Mouse (Mus musculus): ENCODE measurements around the gene Samd14. TPM values are rescaled to one million over a fixed set of nuclear protein-coding genes. Genes with fewer than 3 reads are reported as not detected.
A peak's percentile ranks its signal among the peaks of the same experiment; 100 is the strongest.

Samd14 gene
- polyA plus RNA-seq, 1 experiment, result 14.4 TPM

DNA sequence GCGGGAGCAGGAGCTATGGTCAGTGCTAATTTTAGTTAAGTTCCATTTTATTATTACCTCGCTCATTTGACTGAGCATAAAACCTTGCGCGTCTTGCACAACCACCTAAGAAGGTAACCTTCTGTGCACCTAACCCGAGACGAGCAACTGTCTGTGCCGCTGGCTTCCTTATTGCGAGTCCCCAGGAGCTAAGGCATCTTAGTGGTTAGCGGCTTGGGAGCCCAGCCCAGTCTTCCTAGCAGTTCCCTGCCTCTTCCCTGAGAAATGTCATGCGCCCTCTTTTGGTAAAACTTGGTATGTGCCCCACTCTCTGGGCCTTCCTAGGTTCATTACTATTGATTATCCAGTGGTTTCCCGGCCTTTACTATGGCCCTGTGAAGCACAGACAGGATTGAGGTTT lies 32.4 kb downstream of the Samd14 start:
- Histone ChIP-seq H3K4me2 (ENCODE audit: low read depth) (peak overlapping the region; percentile 100), H3K79me2 (ENCODE audit: control insufficient read depth, insufficient read depth) (no peaks in the 10 kb centered on the region), H3ac (ENCODE audit: control insufficient read depth, insufficient read length) (no peak overlapping the region), H3K4me3 (peak overlapping the region; percentile 35), H3K36me3 (ENCODE audit: control insufficient read depth, insufficient read depth) (no peaks in the 10 kb centered on the region), H3K27me3 (ENCODE audit: control insufficient read depth, insufficient read depth, insufficient read length) (no peaks in the 10 kb centered on the region)
- no peak for TF ChIP-seq TCF3 (IDR thresholded peaks at IDR 0.05; ENCODE audit: insufficient read length, low read depth)
- no peak for TF ChIP-seq POLR2A (IDR thresholded peaks at IDR 0.05; ENCODE audit: insufficient read length, low read depth)
- TF ChIP-seq REST (IDR thresholded peaks at IDR 0.05; ENCODE audit: insufficient read depth, insufficient read length), result no peak
- no peak for TF ChIP-seq CEBPB (IDR thresholded peaks at IDR 0.05; ENCODE audit: insufficient read depth, poor library complexity, severe bottlenecking)
- no peak for TF ChIP-seq SRF (IDR thresholded peaks at IDR 0.05; ENCODE audit: control insufficient read depth, insufficient read length, low read depth)
- no peak for TF ChIP-seq E2F4 (IDR thresholded peaks at IDR 0.05; ENCODE audit: insufficient read depth)
- TF ChIP-seq MYOD1 (IDR thresholded peaks at IDR 0.05; ENCODE audit: control insufficient read depth in 1 of 3, insufficient read length in 2 of 3, low read depth in 2 of 3), result no peak
- TF ChIP-seq MYOG (IDR thresholded peaks at IDR 0.05; ENCODE audit: control insufficient read depth in 1 of 3, insufficient read depth in 1 of 3, insufficient read length in 2 of 3, low read depth in 2 of 3), result no peak
- no peak for TF ChIP-seq POLR2AphosphoS2 (IDR thresholded peaks at IDR 0.05; ENCODE audit: insufficient read length, low read depth)
- TF ChIP-seq TCF12 (IDR thresholded peaks at IDR 0.05; ENCODE audit: insufficient read depth, poor library complexity, severe bottlenecking), result no peak
- no peak for TF ChIP-seq MAX (IDR thresholded peaks at IDR 0.05; ENCODE audit: low read depth)
- TF ChIP-seq USF1 (IDR thresholded peaks at IDR 0.05; ENCODE audit: low read depth), result no peak

DNA sequence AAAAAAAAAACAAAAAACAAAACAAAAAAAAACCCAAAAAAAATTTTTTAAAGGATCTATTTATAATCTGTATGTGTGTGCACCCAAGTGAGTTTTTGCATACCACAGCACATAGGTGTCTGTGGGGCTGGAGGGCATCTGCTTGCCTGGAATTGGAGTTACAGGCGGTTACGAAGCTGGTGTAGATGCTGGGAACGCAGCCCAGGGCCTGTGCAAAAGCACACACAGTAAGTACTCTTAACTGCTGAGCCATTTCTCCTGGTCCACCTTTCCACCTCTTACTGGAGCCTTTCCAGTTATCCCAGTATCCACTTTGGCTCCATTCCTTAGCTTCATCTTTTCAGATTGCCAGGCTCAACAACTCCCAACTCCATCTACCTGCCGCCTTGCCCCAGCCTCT lies 33.4 kb downstream of the Samd14 start:
- no peak overlapping the region for H3K4me3 ChIP-seq
- TF ChIP-seq POLR2AphosphoS2 (IDR thresholded peaks at IDR 0.05; ENCODE audit: insufficient read length, low read depth) (no peak), POLR2A (IDR thresholded peaks at IDR 0.05; ENCODE audit: insufficient read length, low read depth) (no peak), SRF (IDR thresholded peaks at IDR 0.05; ENCODE audit: control insufficient read depth, insufficient read length, low read depth) (no peak), CEBPB (IDR thresholded peaks at IDR 0.05; ENCODE audit: insufficient read depth, poor library complexity, severe bottlenecking) (no peak), TCF12 (IDR thresholded peaks at IDR 0.05; ENCODE audit: insufficient read depth, poor library complexity, severe bottlenecking) (no peak), MYOG (IDR thresholded peaks at IDR 0.05; ENCODE audit: control insufficient read depth in 1 of 3, insufficient read depth in 1 of 3, insufficient read length in 2 of 3, low read depth in 2 of 3) (no peak), TCF3 (IDR thresholded peaks at IDR 0.05; ENCODE audit: insufficient read length, low read depth) (no peak), MYOD1 (IDR thresholded peaks at IDR 0.05; ENCODE audit: control insufficient read depth in 1 of 3, insufficient read length in 2 of 3, low read depth in 2 of 3) (no peak)
- H3K36me3 ChIP-seq (ENCODE audit: control insufficient read depth, insufficient read depth), result no peaks in the 10 kb centered on the region
- H3K27me3 ChIP-seq (ENCODE audit: control insufficient read depth, insufficient read depth, insufficient read length), result no peaks in the 10 kb centered on the region
- no peak overlapping the region for H3ac ChIP-seq (ENCODE audit: control insufficient read depth, insufficient read length)
- no peak overlapping the region for H3K4me2 ChIP-seq (ENCODE audit: low read depth)
- no peaks in the 10 kb centered on the region for H3K79me2 ChIP-seq (ENCODE audit: control insufficient read depth, insufficient read depth)

DNA sequence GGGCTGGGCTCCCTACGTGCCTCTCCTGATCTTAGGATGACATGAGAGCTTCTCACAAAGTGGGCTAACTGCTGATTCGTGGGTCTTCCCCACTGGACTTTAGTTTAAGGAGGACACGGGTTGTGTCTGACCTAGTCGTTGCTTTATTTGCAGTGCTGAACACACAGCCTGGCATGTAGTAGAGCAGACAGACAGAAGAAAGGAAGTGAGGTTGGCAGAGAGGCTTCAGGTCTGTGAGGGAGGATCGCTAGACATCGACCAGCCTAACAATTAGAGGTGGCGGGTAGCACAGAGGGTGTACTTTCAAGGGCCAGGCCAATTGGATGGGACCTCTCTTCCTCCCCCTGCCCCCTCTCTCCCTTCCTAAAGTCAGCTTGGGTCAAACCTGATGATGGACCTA lies 33.9 kb downstream of the Samd14 start:
- Histone ChIP-seq H3K79me2 (ENCODE audit: control insufficient read depth, insufficient read depth) (no peaks in the 10 kb centered on the region), H3K27me3 (ENCODE audit: control insufficient read depth, insufficient read depth, insufficient read length) (no peaks in the 10 kb centered on the region), H3ac (ENCODE audit: control insufficient read depth, insufficient read length) (no peak overlapping the region), H3K36me3 (ENCODE audit: control insufficient read depth, insufficient read depth) (no peaks in the 10 kb centered on the region), H3K4me3 (no peak overlapping the region), H3K4me2 (ENCODE audit: low read depth) (no peak overlapping the region)
- TF ChIP-seq REST (IDR thresholded peaks at IDR 0.05; ENCODE audit: insufficient read depth, insufficient read length) (no peak), TCF3 (IDR thresholded peaks at IDR 0.05; ENCODE audit: insufficient read length, low read depth) (no peak), E2F4 (IDR thresholded peaks at IDR 0.05; ENCODE audit: insufficient read depth) (no peak), MYOG (IDR thresholded peaks at IDR 0.05; ENCODE audit: control insufficient read depth in 1 of 3, insufficient read depth in 1 of 3, insufficient read length in 2 of 3, low read depth in 2 of 3) (no peak), TCF12 (IDR thresholded peaks at IDR 0.05; ENCODE audit: insufficient read depth, poor library complexity, severe bottlenecking) (no peak), USF1 (IDR thresholded peaks at IDR 0.05; ENCODE audit: low read depth) (no peak), POLR2AphosphoS2 (IDR thresholded peaks at IDR 0.05; ENCODE audit: insufficient read length, low read depth) (no peak), POLR2A (IDR thresholded peaks at IDR 0.05; ENCODE audit: insufficient read length, low read depth) (no peak), CEBPB (IDR thresholded peaks at IDR 0.05; ENCODE audit: insufficient read depth, poor library complexity, severe bottlenecking) (no peak), MAX (IDR thresholded peaks at IDR 0.05; ENCODE audit: low read depth) (no peak), MYOD1 (IDR thresholded peaks at IDR 0.05; ENCODE audit: control insufficient read depth in 1 of 3, insufficient read length in 2 of 3, low read depth in 2 of 3) (no peak), SRF (IDR thresholded peaks at IDR 0.05; ENCODE audit: control insufficient read depth, insufficient read length, low read depth) (no peak)

DNA sequence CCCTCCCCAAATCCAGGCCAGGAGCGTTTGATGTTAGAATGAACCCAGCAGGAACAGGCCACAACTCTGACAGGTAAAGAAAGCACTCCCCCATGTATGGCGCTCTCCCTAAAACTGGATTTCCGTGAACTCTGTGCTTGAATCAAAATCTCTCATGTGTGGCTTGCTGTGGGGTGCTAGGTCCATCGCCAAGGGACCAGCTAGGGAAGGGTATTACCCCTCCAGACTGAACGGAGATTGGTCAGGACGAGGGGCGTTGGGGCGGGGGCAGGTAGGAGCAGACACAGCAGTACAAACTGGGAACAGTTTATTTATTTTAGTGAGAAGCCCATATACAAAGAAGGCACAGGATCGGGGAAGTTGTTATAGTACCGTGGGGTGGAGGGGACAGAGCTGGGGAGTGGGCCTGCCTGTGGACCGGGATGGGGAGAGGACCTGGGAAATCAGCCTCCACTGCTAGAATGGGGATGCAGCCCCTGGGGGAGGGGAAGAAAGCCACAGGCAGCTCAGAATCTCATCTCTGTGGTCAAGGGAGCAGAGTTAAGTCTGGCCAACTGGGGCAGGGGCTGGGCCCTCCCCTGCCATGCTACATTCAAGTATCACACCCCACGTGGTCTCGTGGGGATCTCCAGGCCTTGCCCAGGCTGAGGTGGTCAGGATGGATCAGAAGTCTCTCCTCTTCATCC lies 34.6 kb downstream of the Samd14 start:
- no peak overlapping the region for H3K4me2 ChIP-seq (ENCODE audit: low read depth)
- H3K36me3 ChIP-seq (ENCODE audit: control insufficient read depth, insufficient read depth), result no peaks in the 10 kb centered on the region
- no peaks in the 10 kb centered on the region for H3K79me2 ChIP-seq (ENCODE audit: control insufficient read depth, insufficient read depth)
- no peak overlapping the region for H3ac ChIP-seq (ENCODE audit: control insufficient read depth, insufficient read length)
- TF ChIP-seq TCF3 (IDR thresholded peaks at IDR 0.05; ENCODE audit: insufficient read length, low read depth) (no peak), CEBPB (IDR thresholded peaks at IDR 0.05; ENCODE audit: insufficient read depth, poor library complexity, severe bottlenecking) (no peak), USF1 (IDR thresholded peaks at IDR 0.05; ENCODE audit: low read depth) (no peak), E2F4 (IDR thresholded peaks at IDR 0.05; ENCODE audit: insufficient read depth) (no peak), POLR2AphosphoS2 (IDR thresholded peaks at IDR 0.05; ENCODE audit: insufficient read length, low read depth) (no peak), POLR2A (IDR thresholded peaks at IDR 0.05; ENCODE audit: insufficient read length, low read depth) (no peak), MYOG (IDR thresholded peaks at IDR 0.05; ENCODE audit: control insufficient read depth in 1 of 3, insufficient read depth in 1 of 3, insufficient read length in 2 of 3, low read depth in 2 of 3) (no peak), SRF (IDR thresholded peaks at IDR 0.05; ENCODE audit: control insufficient read depth, insufficient read length, low read depth) (no peak), TCF12 (IDR thresholded peaks at IDR 0.05; ENCODE audit: insufficient read depth, poor library complexity, severe bottlenecking) (no peak), MYOD1 (IDR thresholded peaks at IDR 0.05; ENCODE audit: control insufficient read depth in 1 of 3, insufficient read length in 2 of 3, low read depth in 2 of 3) (no peak), REST (IDR thresholded peaks at IDR 0.05; ENCODE audit: insufficient read depth, insufficient read length) (no peak), MAX (IDR thresholded peaks at IDR 0.05; ENCODE audit: low read depth) (no peak)
- no peaks in the 10 kb centered on the region for H3K27me3 ChIP-seq (ENCODE audit: control insufficient read depth, insufficient read depth, insufficient read length)
- H3K4me3 ChIP-seq, result no peak overlapping the region

All from myocyte (in vitro differentiated cells).